Mouse (Mus musculus) embryonic fibroblast, embryonic 13.5 days (primary cell): Measurements from ENCODE around the gene Trim56.

Experiments
- CTCF ChIP-seq: IDR thresholded peaks from 2 replicates; pipeline ENCODE4 v1.5.1; 2011; ENCODE audit warnings: mild to moderate bottlenecking, control low read depth, low read length, moderate library complexity, borderline replicate concordance; ENCODE audit not compliant: insufficient read depth
- POLR2A ChIP-seq: IDR thresholded peaks from 2 replicates; pipeline ENCODE4 v1.6.1; 2011; ENCODE audit warnings: low read depth, mild to moderate bottlenecking, control low read depth, low read length, moderate library complexity

GRCm38 (mm10) chr5:137123516-137123915 lies 7.5 kb upstream of the Trim56 start:
- TF ChIP-seq CTCF (no peak), POLR2A (no peak)
